Mouse (Mus musculus): ENCODE results near the gene Robo4. TPM values are rescaled to one million over a fixed set of nuclear protein-coding genes. Genes with fewer than 3 reads are reported as not detected.

Gene Robo4
- polyA plus RNA-seq, 1 experiment from 2014 or later: 6.2 TPM

GRCm38 (mm10) chr9:37403011-37403410 is 1.3 kb downstream of the Robo4 start:
- no peaks in the 10 kb centered on the region for H3K9me3 ChIP-seq (replicated peaks)
- H3K27ac ChIP-seq (ENCODE audit: poor library complexity, severe bottlenecking): no peak overlapping the region
- no peak for ATAC-seq (ENCODE audit: insufficient number of reproducible peaks, low FRiP score)
- H3K9ac ChIP-seq: no peak overlapping the region
- no peaks in the 10 kb centered on the region for H3K36me3 ChIP-seq
- peaks cover 12% of the 10 kb centered on the region for H3K27me3 ChIP-seq (replicated peaks)
- WGBS: 78% methylated on average over 7 of the region's 7 CpGs
- H3K4me2 ChIP-seq: peak overlapping the region; percentile 13; the same call in 1 of the 2 replicates
- no peak overlapping the region for H3K4me3 ChIP-seq
- H3K4me1 ChIP-seq (replicated peaks): peaks cover 9% of the 10 kb centered on the region; the same call in 1 of the 2 replicates

- ATAC-seq (ENCODE audit: insufficient number of reproducible peaks, low FRiP score): no peak
- H3K4me1 ChIP-seq (replicated peaks): peaks cover 18% of the 10 kb centered on the region; the same call in 1 of the 2 replicates
- no peak overlapping the region for H3K9ac ChIP-seq
- 0% methylated on average over 1 of the region's 1 CpGs for WGBS
- no peak overlapping the region for H3K4me3 ChIP-seq
- no peaks in the 10 kb centered on the region for H3K36me3 ChIP-seq
- H3K9me3 ChIP-seq (replicated peaks): no peaks in the 10 kb centered on the region
- H3K27ac ChIP-seq (ENCODE audit: poor library complexity, severe bottlenecking): no peak overlapping the region
- H3K4me2 ChIP-seq: no peak overlapping the region
- H3K27me3 ChIP-seq (replicated peaks): peaks cover 12% of the 10 kb centered on the region
Observed at GRCm38 (mm10) chr9:37406372-37406771, 4.7 kb downstream of the Robo4 start.

DNA sequence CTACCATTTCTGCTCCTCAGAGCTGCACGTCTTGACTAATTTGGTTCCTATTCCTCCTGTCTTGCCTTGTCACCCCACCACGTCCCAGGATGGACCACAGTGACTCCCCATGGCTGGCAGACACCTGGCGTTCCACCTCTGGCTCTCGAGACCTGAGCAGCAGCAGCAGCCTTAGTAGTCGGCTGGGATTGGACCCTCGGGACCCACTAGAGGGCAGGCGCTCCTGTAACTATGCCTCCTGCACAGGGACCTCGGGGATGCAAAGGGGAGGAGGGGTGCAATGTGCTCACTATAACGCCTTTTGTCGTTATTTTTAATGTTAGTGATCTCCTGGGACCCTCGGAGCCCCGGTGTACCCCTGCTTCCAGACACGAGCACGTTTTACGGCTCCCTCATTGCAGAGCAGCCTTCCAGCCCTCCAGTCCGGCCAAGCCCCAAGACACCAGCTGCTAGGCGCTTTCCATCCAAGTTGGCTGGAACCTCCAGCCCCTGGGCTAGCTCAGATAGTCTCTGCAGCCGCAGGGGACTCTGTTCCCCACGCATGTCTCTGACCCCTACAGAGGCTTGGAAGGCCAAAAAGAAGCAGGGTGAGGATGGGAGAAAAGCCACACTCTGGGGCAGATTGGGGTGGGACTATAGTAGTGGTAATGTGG is 6.3 kb downstream of the Robo4 start:
- Histone ChIP-seq H3K27me3 (replicated peaks) (peaks cover 12% of the 10 kb centered on the region), H3K4me3 (no peak overlapping the region), H3K4me1 (replicated peaks) (peaks cover 18% of the 10 kb centered on the region; the same call in 1 of the 2 replicates), H3K27ac (ENCODE audit: poor library complexity, severe bottlenecking) (no peak overlapping the region), H3K9me3 (replicated peaks) (no peaks in the 10 kb centered on the region), H3K36me3 (no peaks in the 10 kb centered on the region), H3K9ac (no peak overlapping the region), H3K4me2 (peak overlapping the region; percentile 44)
- WGBS: 15% methylated on average over 19 of the region's 19 CpGs
- no peak for ATAC-seq (ENCODE audit: insufficient number of reproducible peaks, low FRiP score)

DNA sequence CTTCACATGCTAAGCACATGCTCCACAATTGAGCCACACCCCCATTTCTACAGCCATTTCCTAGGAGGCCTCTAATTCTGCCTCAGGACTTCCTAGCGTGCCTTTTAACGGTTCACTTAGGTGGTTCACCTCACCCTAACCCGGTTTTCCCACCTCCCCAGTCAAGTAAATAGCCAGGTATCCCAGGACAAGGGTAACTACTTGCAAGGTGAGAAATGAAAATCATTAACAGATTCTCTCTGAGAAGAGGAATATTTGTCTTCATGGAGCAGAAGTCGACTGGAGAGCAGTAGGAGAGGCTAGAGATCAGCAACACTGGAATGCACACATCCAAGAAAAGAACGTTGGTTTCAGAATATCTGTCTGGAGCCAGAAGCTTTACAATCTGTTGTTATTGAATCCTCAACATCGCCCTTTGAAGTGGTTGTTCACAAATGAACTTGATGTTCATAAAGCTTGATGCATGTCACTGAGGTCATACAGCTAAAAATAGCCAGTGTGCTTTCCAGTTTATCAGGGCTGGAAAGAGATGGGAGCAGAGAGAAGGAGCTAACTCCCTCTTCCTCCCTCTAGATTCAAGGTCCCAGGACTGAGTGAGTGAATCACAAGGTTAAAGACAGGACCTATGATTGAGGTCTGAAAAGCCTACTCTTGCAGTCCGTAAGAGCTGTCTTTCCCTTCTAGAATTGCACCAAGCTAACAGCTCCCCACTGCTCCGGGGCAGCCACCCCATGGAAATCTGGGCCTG is 8.2 kb downstream of the Robo4 start:
- no peak overlapping the region for H3K4me3 ChIP-seq
- no peak overlapping the region for H3K9ac ChIP-seq
- no peaks in the 10 kb centered on the region for H3K9me3 ChIP-seq (replicated peaks)
- peaks cover 12% of the 10 kb centered on the region for H3K27me3 ChIP-seq (replicated peaks)
- no peaks in the 10 kb centered on the region for H3K36me3 ChIP-seq
- peak overlapping the region; percentile 60 for H3K27ac ChIP-seq (ENCODE audit: poor library complexity, severe bottlenecking)
- no peak for ATAC-seq (ENCODE audit: insufficient number of reproducible peaks, low FRiP score)
- WGBS: 63% methylated on average over 8 of the region's 8 CpGs
- H3K4me1 ChIP-seq (replicated peaks): peaks cover 18% of the 10 kb centered on the region; the same call in 1 of the 2 replicates
- peak overlapping the region; percentile 14; the same call in 1 of the 2 replicates for H3K4me2 ChIP-seq

- H3K36me3 ChIP-seq: no peaks in the 10 kb centered on the region
- H3K9ac ChIP-seq: no peak overlapping the region
- H3K4me1 ChIP-seq (replicated peaks): peaks cover 22% of the 10 kb centered on the region
- H3K4me2 ChIP-seq: no peak overlapping the region
- H3K27ac ChIP-seq (ENCODE audit: poor library complexity, severe bottlenecking): no peak overlapping the region
- no peak for ATAC-seq (ENCODE audit: insufficient number of reproducible peaks, low FRiP score)
- no peaks in the 10 kb centered on the region for H3K9me3 ChIP-seq (replicated peaks)
- H3K27me3 ChIP-seq (replicated peaks): no peaks in the 10 kb centered on the region; the same call in 1 of the 2 replicates
- WGBS: 48% methylated on average over 3 of the region's 3 CpGs
- H3K4me3 ChIP-seq: no peak overlapping the region
Observed at GRCm38 (mm10) chr9:37412989-37413388, 11.3 kb downstream of the Robo4 start.

GRCm38 (mm10) chr9:37414666-37415065 is 13.0 kb downstream of the Robo4 start:
- no peak for ATAC-seq (ENCODE audit: insufficient number of reproducible peaks, low FRiP score)
- no peaks in the 10 kb centered on the region for H3K9me3 ChIP-seq (replicated peaks)
- no peak overlapping the region for H3K9ac ChIP-seq
- H3K4me3 ChIP-seq: no peak overlapping the region
- WGBS: 78% methylated on average over 3 of the region's 3 CpGs
- no peak overlapping the region for H3K27ac ChIP-seq (ENCODE audit: poor library complexity, severe bottlenecking)
- H3K4me2 ChIP-seq: no peak overlapping the region
- no peaks in the 10 kb centered on the region for H3K36me3 ChIP-seq
- peaks cover 15% of the 10 kb centered on the region for H3K4me1 ChIP-seq (replicated peaks)
- H3K27me3 ChIP-seq (replicated peaks): 0 out of 2 replicates have a peak, but pooled peaks cover 3% of the 10 kb centered on the region

GRCm38 (mm10) chr9:37418791-37419190 is 17.1 kb downstream of the Robo4 start:
- peaks cover 16% of the 10 kb centered on the region; the same call in 1 of the 2 replicates for H3K4me1 ChIP-seq (replicated peaks)
- H3K36me3 ChIP-seq: no peaks in the 10 kb centered on the region
- H3K9ac ChIP-seq: no peak overlapping the region
- no peak for ATAC-seq (ENCODE audit: insufficient number of reproducible peaks, low FRiP score)
- H3K27ac ChIP-seq (ENCODE audit: poor library complexity, severe bottlenecking): no peak overlapping the region
- 73% methylated on average over 4 of the region's 4 CpGs for WGBS
- H3K4me2 ChIP-seq: no peak overlapping the region
- H3K4me3 ChIP-seq: no peak overlapping the region
- no peaks in the 10 kb centered on the region for H3K9me3 ChIP-seq (replicated peaks)
- H3K27me3 ChIP-seq (replicated peaks): 0 out of 2 replicates have a peak, but pooled peaks cover 5% of the 10 kb centered on the region

GRCm38 (mm10) chr9:37420676-37421075 is 19.0 kb downstream of the Robo4 start:
- no peaks in the 10 kb centered on the region for H3K9me3 ChIP-seq (replicated peaks)
- H3K9ac ChIP-seq: peak overlapping the region; percentile 33; the same call in 1 of the 2 replicates
- WGBS: under 1% methylated on average over 27 of the region's 27 CpGs
- H3K4me3 ChIP-seq: peak overlapping the region; percentile 36
- H3K4me1 ChIP-seq (replicated peaks): peaks cover 16% of the 10 kb centered on the region; the same call in 1 of the 2 replicates
- H3K27me3 ChIP-seq (replicated peaks): 0 out of 2 replicates have a peak, but pooled peaks cover 7% of the 10 kb centered on the region
- H3K27ac ChIP-seq (ENCODE audit: poor library complexity, severe bottlenecking): no peak overlapping the region
- no peaks in the 10 kb centered on the region for H3K36me3 ChIP-seq
- peak overlapping the region; percentile 68 for H3K4me2 ChIP-seq
- ATAC-seq (ENCODE audit: insufficient number of reproducible peaks, low FRiP score): peak; percentile 89

DNA sequence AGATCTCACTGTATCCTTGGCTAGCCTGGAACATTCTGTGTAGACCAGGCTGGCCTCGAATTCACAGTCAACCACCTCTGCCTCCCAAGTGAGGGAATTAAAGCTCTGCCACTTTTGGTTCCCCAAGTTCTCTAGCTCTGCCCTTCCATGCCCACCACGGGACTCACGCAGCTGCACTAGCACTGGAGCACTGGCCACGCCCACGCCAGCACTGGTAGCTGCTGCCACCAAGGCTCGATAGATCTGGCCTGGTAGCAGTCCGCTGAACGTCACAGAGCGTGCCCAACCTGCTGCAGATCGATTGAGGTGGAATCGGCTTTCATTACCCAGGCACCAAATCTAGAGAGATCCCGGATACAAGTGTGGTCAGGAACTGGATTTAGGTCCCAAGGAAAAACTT is 19.5 kb downstream of the Robo4 start:
- 26% methylated on average over 12 of the region's 12 CpGs for WGBS

DNA sequence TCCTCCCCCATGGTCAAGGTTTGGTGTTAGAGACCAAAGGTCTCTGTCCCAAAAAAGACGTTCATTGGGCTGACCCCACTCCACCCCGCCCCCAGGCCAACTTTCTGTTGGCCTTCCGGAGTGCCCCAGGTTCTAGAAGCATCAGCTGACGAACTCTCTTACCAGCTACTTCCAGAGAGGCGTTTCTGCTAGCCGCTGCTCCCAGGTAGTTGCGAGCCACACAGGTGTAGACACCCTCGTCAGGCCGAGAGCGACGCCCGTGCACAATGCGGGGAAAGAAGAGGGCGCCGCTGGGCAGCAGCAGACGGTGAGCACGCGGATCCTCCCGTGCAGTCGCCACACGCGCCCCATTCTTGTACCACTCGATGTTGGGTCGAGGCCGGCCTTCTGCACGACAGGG is 27.6 kb downstream of the Robo4 start:
- no peak overlapping the region for H3K9ac ChIP-seq

More for the DNA sequence above, 19.5 kb downstream of the Robo4 start:
- Histone ChIP-seq H3K4me1 (replicated peaks) (peaks cover 16% of the 10 kb centered on the region; the same call in 1 of the 2 replicates), H3K9ac (no peak overlapping the region), H3K27ac (ENCODE audit: poor library complexity, severe bottlenecking) (no peak overlapping the region), H3K4me3 (peak overlapping the region; percentile 36; the same call in 1 of the 2 replicates), H3K36me3 (no peaks in the 10 kb centered on the region), H3K27me3 (replicated peaks) (0 out of 2 replicates have a peak, but pooled peaks cover 8% of the 10 kb centered on the region), H3K9me3 (replicated peaks) (no peaks in the 10 kb centered on the region), H3K4me2 (peak overlapping the region; percentile 68)
- ATAC-seq (ENCODE audit: insufficient number of reproducible peaks, low FRiP score): no peak

GRCm38 (mm10) chr9:37430582-37430981 is 28.9 kb downstream of the Robo4 start:
- Histone ChIP-seq H3K27ac (ENCODE audit: poor library complexity, severe bottlenecking) (no peak overlapping the region), H3K4me2 (peak overlapping the region; percentile 47; the same call in 1 of the 2 replicates), H3K9ac (no peak overlapping the region), H3K9me3 (replicated peaks) (no peaks in the 10 kb centered on the region), H3K27me3 (replicated peaks) (peaks cover 87% of the 10 kb centered on the region), H3K4me1 (replicated peaks) (peaks cover 24% of the 10 kb centered on the region), H3K4me3 (peak overlapping the region; percentile 12; the same call in 1 of the 2 replicates), H3K36me3 (no peaks in the 10 kb centered on the region)
- 1% methylated on average over 12 of the region's 12 CpGs for WGBS
- ATAC-seq (ENCODE audit: insufficient number of reproducible peaks, low FRiP score): no peak

More for the DNA sequence above, 27.6 kb downstream of the Robo4 start:
- 18% methylated on average over 26 of the region's 26 CpGs for WGBS
- Histone ChIP-seq H3K4me3 (no peak overlapping the region), H3K27ac (ENCODE audit: poor library complexity, severe bottlenecking) (no peak overlapping the region), H3K4me1 (replicated peaks) (peaks cover 23% of the 10 kb centered on the region), H3K27me3 (replicated peaks) (peaks cover 76% of the 10 kb centered on the region), H3K9me3 (replicated peaks) (no peaks in the 10 kb centered on the region), H3K36me3 (no peaks in the 10 kb centered on the region), H3K4me2 (no peak overlapping the region)
- ATAC-seq (ENCODE audit: insufficient number of reproducible peaks, low FRiP score): no peak

All from heart, embryonic 12.5 days (tissue).